Comparison of ENCODE assay signal across 10 mouse cellular contexts in genomic region chr14:117572213-117572612, GRCm38 (mm10).
A peak's percentile ranks its signal among the peaks of the same experiment; 100 is the strongest.
DNase-seq lines count a peak whose midpoint lies in the region; ATAC-seq lines count a peak whose summit lies in the region.
"Had no signal": no experiment of that assay in that cellular context is flagged by ENCODE, and none has a peak within 500 bp of the region (broad histone marks: within the 10 kb centered on the region; RNA-seq: fewer than 3 reads in every experiment).

No protein-coding gene starts in this region.

- H3K4me3 ChIP-seq in heart, embryonic 12.5 days = no peak overlapping the region
- H3K4me3 ChIP-seq: erythroblast, embryonic 14.5 days; lung, embryonic 15.5 days had no signal

- H3K9ac ChIP-seq in heart, embryonic 12.5 days = no peak overlapping the region
- H3K9ac ChIP-seq: lung, embryonic 15.5 days had no signal

- intact Hi-C loops in gastrocnemius, postnatal 14 days (cut with DNase I; ENCODE audit: low total_unique reads) = no loop called here

- H3K4me2 ChIP-seq in heart, embryonic 12.5 days = no peak overlapping the region
- H3K4me2 ChIP-seq: lung, embryonic 15.5 days had no signal

- no peaks in the 10 kb centered on the region for H3K4me1 ChIP-seq in heart, embryonic 12.5 days (replicated peaks)
- H3K4me1 ChIP-seq: lung, embryonic 15.5 days had no signal

- H3K27ac ChIP-seq in heart, embryonic 12.5 days (ENCODE audit: poor library complexity, severe bottlenecking) = no peak overlapping the region
- H3K27ac ChIP-seq: lung, embryonic 15.5 days had no signal

- no peaks in the 10 kb centered on the region for H3K27me3 ChIP-seq in heart, embryonic 12.5 days (replicated peaks)
- H3K27me3 ChIP-seq: lung, embryonic 15.5 days had no signal

- no peaks in the 10 kb centered on the region for H3K36me3 ChIP-seq in heart, embryonic 12.5 days
- H3K36me3 ChIP-seq: lung, embryonic 15.5 days had no signal

- DNase-seq in heart, adult 18-20 months = peak; percentile 32 to 52
- peak; percentile 65 for DNase-seq in brain, embryonic 18.5 days (ENCODE audit: low read depth, low spot score)
- DNase-seq in gastrocnemius, postnatal 14 days = peak; percentile 11
- peak; percentile 7 for DNase-seq in lung, postnatal 36 days
- no peak for DNase-seq in ovary, postnatal 10 days (ENCODE audit: low spot score)
- DNase-seq in kidney, postnatal 4 days = no peak

- no peak for ATAC-seq in heart, embryonic 12.5 days (ENCODE audit: insufficient number of reproducible peaks, low FRiP score)
- ATAC-seq: activated CD4-positive, CD25-positive, alpha-beta regulatory T cell, adult 4 months had no signal

- H3K9me3 ChIP-seq in heart, embryonic 12.5 days (replicated peaks) = no peaks in the 10 kb centered on the region
- H3K9me3 ChIP-seq: lung, embryonic 15.5 days had no signal

- WGBS in heart, embryonic 12.5 days = 63% methylated on average over 8 of the region's 8 CpGs

Comparison
In these comparisons a context has a peak if more than half of its experiments do, and no peak if none do; other contexts are left out.
1. DNase-seq: peak in heart, adult 18-20 months (2 of 2), brain, embryonic 18.5 days (single experiment), gastrocnemius, postnatal 14 days (single experiment) and lung, postnatal 36 days (single experiment); none in ovary, postnatal 10 days (single experiment) and kidney, postnatal 4 days (0 of 2).